Mouse (Mus musculus): Measurements from ENCODE around the gene Dnajc7.

GRCm38 (mm10) chr11:100656458-100656857 is 36.5 kb upstream of the Dnajc7 start:
- TF ChIP-seq GATA1 (IDR thresholded peaks at IDR 0.05; ENCODE audit: borderline replicate concordance, low read length), result no peak
- no peak for TF ChIP-seq FLI1 (IDR thresholded peaks at IDR 0.05; ENCODE audit: low read length)

Data from megakaryocyte, embryonic 14.5 days (primary cell).